Mouse (Mus musculus): Measurements from ENCODE around the gene Hoxa3. TPM values are rescaled to one million over a fixed set of nuclear protein-coding genes. Genes with fewer than 3 reads are reported as not detected.

Gene Hoxa3
- total RNA-seq, 2 experiments from 2014 or later: 0.42 to 1.1 TPM

- intact Hi-C loops (cut with DNase I): loop anchor here (5.0 kb wide), 1 partner anchor 350 kb away; no protein-coding TSS in a partner anchor
- no peak for DNase-seq
Measured at GRCm38 (mm10) chr6:52222729-52223128, 9.6 kb upstream of the Hoxa3 start.

GRCm38 (mm10) chr6:52221993-52222685 lies 9.0 kb upstream of the Hoxa3 start:
- intact Hi-C loops (cut with DNase I): loop anchor here (2.0 to 5.0 kb wide), 2 partner anchors 350 to 635 kb away; no protein-coding TSS in a partner anchor
- DNase-seq: no peak

DNA sequence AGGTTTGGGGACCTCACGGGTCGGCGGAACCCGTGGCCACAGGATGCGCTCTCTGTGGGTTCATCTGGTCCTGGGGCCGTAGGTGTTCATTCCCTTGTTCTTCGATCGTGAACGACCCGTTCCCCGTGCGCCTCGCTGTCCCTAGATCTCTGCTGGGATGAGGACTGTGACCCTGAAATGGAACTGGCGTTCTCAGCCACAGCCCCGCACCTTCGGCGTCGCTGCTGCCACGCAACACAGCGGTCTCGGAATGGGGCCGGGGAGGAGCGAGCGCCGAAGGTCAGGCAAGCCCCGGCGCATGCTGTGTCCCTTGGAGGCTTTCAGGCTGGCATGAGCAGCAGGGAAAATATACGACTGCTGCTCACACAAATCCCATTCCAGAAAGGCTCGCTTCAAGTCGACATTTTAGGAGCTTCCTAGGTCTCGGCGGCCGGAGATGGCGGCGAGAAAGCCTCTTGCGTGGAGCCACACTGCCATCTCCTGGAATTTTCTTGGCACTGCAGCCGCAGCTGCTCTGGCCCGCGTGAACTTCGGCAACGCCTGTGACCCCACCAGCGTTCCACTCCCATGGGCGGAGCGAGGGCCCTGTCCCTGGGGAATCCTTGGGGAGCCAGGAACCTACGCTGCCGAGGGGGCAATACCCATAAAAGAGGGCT lies 8.3 kb upstream of the Hoxa3 start, which contains the start of gene Hoxa7:
Hoxa7 (minus strand) TSS at position 518 of the 656 bp plus-strand sequence.
- DNase-seq: peak; percentile 90 to 91
- intact Hi-C loops (cut with DNase I): loop anchor here (2.0 to 5.0 kb wide), 2 partner anchors 349 to 635 kb away; no protein-coding TSS in a partner anchor

DNA sequence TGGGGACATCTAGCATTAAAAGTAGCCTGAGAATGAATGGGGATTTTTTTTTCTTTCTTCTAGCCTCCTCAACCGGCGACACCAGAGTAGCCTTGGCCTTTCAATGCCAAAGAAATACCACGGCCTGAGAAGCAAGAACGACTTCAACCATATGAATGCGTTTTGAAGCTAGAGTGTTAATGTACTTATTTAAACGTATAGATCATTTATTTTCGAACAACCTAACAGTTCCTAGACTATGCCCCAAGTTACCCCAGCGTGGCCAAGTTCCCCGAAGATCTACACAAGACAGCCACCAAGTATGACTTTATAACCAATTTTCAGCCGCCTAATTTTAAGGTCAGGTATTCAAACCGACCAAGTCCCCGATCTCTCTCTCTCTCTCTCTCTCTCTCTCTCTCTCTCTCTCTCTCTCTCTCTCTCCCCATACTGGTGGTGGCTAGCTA lies 7.8 kb upstream of the Hoxa3 start:
- intact Hi-C loops (cut with DNase I): loop anchor here (2.0 to 5.0 kb wide), 2 partner anchors 349 to 634 kb away; no protein-coding TSS in a partner anchor
- DNase-seq: no peak

GRCm38 (mm10) chr6:52220003-52220864 lies 7.1 kb upstream of the Hoxa3 start:
- DNase-seq: no peak
- intact Hi-C loops (cut with DNase I): loop anchor here (2.0 to 5.0 kb wide), 2 partner anchors 348 to 633 kb away; no protein-coding TSS in a partner anchor

- intact Hi-C loops (cut with DNase I): loop anchor here (5.0 kb wide), 2 partner anchors 837 to 1042 kb away; no protein-coding TSS in a partner anchor
- DNase-seq: no peak
Measured at GRCm38 (mm10) chr6:52219234-52219942, 6.3 kb upstream of the Hoxa3 start.

- intact Hi-C loops (cut with DNase I): loop anchor here (5.0 kb wide), 2 partner anchors 836 to 1041 kb away; no protein-coding TSS in a partner anchor
- DNase-seq: peak in 1 of 2 experiments; percentile 2
Measured at GRCm38 (mm10) chr6:52218643-52219215, 5.6 kb upstream of the Hoxa3 start.

DNA sequence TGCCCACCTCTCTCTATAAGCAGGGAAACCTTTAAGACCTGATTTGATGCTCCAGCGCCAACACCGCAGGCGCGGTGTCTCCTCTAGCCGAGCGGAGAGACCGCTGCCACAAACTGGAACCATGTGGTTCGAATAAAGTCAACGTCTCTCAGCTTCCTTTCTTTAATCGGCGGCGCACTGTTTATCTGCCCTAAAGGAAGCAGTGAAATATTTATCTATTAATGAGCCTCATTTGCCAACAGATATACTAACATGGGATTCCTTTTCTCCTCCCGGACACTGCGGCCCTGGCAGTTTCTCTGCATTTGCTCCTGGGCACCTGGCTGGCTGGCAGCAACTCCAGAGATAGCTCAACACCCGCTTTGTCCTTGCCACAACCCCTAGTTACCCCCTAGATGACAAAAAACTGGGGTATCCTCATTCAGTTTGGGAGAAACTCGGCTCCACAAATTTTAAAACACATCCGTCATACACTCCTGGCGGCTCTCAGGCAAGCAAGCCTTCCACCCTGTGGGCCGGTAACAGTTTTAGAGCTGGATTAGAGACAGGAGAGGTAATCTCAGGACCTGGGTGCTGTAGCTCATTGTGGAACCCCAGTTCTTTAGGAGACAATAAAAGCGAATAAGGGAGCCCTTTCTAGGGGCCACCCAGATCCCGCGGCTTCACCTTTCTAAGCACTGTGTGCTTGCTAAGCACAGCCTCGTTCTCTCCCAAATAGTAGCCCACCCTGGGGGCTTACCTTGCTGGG lies 4.9 kb upstream of the Hoxa3 start:
- DNase-seq: peak in 1 of 2 experiments; percentile 7
- intact Hi-C loops (cut with DNase I): loop anchor here (5.0 kb wide), 2 partner anchors 836 to 1041 kb away; no protein-coding TSS in a partner anchor

DNA sequence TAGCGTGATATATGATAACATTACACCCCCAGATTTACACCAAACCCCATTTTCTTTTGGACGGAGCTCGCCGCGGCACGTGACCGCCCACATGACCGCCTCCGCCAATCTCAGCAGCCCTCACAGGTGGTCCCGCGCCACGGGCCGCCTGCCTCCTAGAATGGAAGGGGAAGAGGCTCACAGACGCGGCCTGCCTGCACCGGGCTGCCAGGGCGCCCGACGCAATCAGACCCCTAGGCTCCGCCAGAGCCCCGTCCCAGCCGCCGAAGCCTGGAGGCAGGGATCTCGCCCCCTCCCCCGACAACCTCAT lies 4.3 kb upstream of the Hoxa3 start:
- DNase-seq: no peak
- intact Hi-C loops (cut with DNase I): loop anchor here (5.0 kb wide), 2 partner anchors 835 to 1040 kb away; no protein-coding TSS in a partner anchor

DNA sequence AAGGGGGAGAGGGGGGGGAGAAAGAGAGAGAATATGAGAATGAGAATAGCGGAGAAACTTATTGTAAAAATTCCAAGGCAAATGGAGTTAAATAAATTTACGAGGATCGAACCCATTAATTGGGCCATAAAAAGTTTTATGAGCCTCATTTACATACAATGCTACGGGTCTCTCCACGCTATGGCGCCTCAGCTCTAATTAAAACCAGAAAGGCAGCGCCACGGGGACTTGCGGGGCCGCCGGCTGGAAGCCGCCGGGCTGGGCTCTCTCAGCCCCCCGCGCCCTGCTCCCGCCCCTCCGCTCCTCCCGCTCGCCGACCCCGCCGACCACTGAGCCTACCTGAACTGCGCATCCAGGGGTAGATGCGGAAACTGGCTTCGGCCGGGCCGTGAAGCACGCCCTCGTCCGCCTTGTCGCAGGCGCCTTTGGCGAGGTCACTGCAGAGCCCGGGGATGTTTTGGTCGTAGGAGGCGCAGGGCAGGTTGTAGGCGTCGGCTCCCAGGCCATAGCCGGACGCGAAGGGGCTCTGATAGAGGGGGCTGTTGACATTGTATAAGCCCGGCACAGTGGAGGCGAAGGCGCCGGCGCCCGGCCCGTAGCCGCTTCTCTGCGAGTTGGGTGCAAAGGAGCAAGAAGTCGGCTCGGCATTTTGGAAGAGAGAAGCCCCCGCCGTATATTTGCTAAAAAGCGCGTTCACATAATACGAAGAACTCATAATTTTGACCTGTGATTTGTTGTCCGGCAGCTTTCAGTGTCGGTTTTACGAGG lies 3.7 kb upstream of the Hoxa3 start:
- peak in 1 of 2 experiments; percentile 24 for DNase-seq
- intact Hi-C loops (cut with DNase I): loop anchor here (5.0 kb wide), 2 partner anchors 835 to 1040 kb away; no protein-coding TSS in a partner anchor

GRCm38 (mm10) chr6:52215771-52216535 lies 2.8 kb upstream of the Hoxa3 start:
- intact Hi-C loops (cut with DNase I): loop anchor here (5.0 kb wide), 2 partner anchors 834 to 1039 kb away; no protein-coding TSS in a partner anchor
- DNase-seq: no peak

- DNase-seq: no peak
- intact Hi-C loops (cut with DNase I): loop anchor here (5.0 kb wide), 2 partner anchors 833 to 1038 kb away; no protein-coding TSS in a partner anchor
Measured at GRCm38 (mm10) chr6:52215070-52215469, 1.9 kb upstream of the Hoxa3 start.

DNA sequence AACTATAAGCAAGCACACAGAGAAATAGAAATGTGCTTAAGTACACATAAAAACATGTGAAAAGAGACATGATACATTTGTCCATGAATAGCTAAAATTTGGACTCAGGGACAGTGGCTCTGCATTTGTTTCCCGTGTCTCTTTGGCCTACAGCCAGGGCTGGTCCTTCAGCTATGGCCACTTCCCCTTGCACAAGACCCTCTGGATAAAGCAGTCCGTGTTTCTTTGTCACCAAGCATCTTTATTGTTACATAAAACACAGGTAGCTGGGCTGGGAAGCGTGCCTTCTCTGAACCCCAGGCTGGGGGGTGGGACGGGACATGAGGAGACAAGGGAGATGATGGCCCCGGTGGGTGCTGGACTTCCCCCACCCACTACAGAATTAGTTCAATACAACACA lies 1.1 kb upstream of the Hoxa3 start:
- no peak for DNase-seq
- intact Hi-C loops (cut with DNase I): no loop called here

GRCm38 (mm10) chr6:52212556-52213118 lies 499 bp downstream of the Hoxa3 start:
- intact Hi-C loops (cut with DNase I): no loop called here
- DNase-seq: no peak

GRCm38 (mm10) chr6:52211961-52212360 lies 1.2 kb downstream of the Hoxa3 start:
- intact Hi-C loops (cut with DNase I): no loop called here
- DNase-seq: no peak

GRCm38 (mm10) chr6:52211170-52211935 lies 1.8 kb downstream of the Hoxa3 start:
- peak; percentile 75 to 77 for DNase-seq
- intact Hi-C loops (cut with DNase I): no loop called here

Data from heart, postnatal 36 days (tissue).